Mouse (Mus musculus) heart, adult 2 months (tissue): ENCODE results near the gene Cbfb. TPM values are rescaled to one million over a fixed set of nuclear protein-coding genes. Genes with fewer than 3 reads are reported as not detected.
A peak's percentile ranks its signal among the peaks of the same experiment; 100 is the strongest.

ENCODE experiments used
- DNase-seq, 2 experiments: peaks; one replicate each; pipeline ENCODE4 v3.0.0; 2021
- H3K27ac ChIP-seq: fragments of 200-600 bp; 2 replicates; pipeline ENCODE4 v1.8.1; 2022
- H3K27me3 ChIP-seq: fragments of 200-500 bp; 2 replicates; pipeline ENCODE4 v1.6.1; 2012; ENCODE audit warnings: mild to moderate bottlenecking, low read length, inconsistent platforms, mixed read lengths; ENCODE audit not compliant: control insufficient read depth, insufficient read depth
- H3K36me3 ChIP-seq: fragments of 200-500 bp; 2 replicates; pipeline ENCODE4 v1.6.1; 2012; ENCODE audit warnings: low read length, inconsistent platforms; ENCODE audit not compliant: control insufficient read depth, insufficient read depth
- H3K4me1 ChIP-seq: fragments of 200-500 bp; 2 replicates; pipeline ENCODE4 v1.6.1; 2011; ENCODE audit warnings: low read length; ENCODE audit not compliant: control insufficient read depth, insufficient read depth
- H3K4me3 ChIP-seq: fragments of 200-600 bp; 2 replicates; pipeline ENCODE4 v1.8.1; 2022
- H3K79me2 ChIP-seq: fragments of 200-500 bp; replicated peaks from 2 replicates; pipeline ENCODE4 v1.6.1; 2012; ENCODE audit warnings: mild to moderate bottlenecking, inconsistent platforms, low read length, moderate library complexity, mixed read lengths; ENCODE audit not compliant: control insufficient read depth, insufficient read depth
- H3K9ac ChIP-seq: fragments of 200-500 bp; 2 replicates; pipeline ENCODE4 v1.6.1; 2012; ENCODE audit warnings: low read depth, mild to moderate bottlenecking, control low read depth, inconsistent platforms, low read length, mixed read lengths
- CTCF ChIP-seq: fragments of 200-600 bp; IDR thresholded peaks from 2 replicates; pipeline ENCODE4 v1.8.1; 2022; ENCODE audit warnings: antibody characterized with exemption, mild to moderate bottlenecking, moderate library complexity
- EP300 ChIP-seq: fragments of 200-500 bp; IDR thresholded peaks from 2 replicates; pipeline ENCODE4 v1.6.1; 2011; ENCODE audit warnings: low read depth, low read length, control low read depth; ENCODE audit not compliant: insufficient read depth
- POLR2A ChIP-seq: fragments of 200-500 bp; IDR thresholded peaks from 2 replicates; pipeline ENCODE4 v1.6.1; 2011; ENCODE audit warnings: mild to moderate bottlenecking, low read depth, low read length, control low read depth; ENCODE audit not compliant: insufficient read depth
- whole genome bisulfite sequencing: fragments of 180-500 bp; shearing (Covaris S2); methylation state at CpG from one replicate; pipeline ENCODE4 v1.1.7; 2018; 5-methylcytosine and 5-hydroxymethylcytosine counted together
- intact Hi-C: fragments of 180-260 bp; cut with DNase I; formaldehyde crosslinking; loops from one replicate; pipeline ENCODE4 v1.15.1; 2025
- polyA plus RNA-seq: library from polyadenylated mRNA; depleted of rRNA; stranded (reverse); fragments of >200 nt; gene quantifications from 2 replicates; pipeline ENCODE4 v1.2.3, GENCODE M21; 2012
- total RNA-seq, 2 experiments: library from RNA; stranded (reverse); gene quantifications; 2 replicates each; pipeline ENCODE4 v1.2.3; 2021

Gene Cbfb
- total and polyA plus RNA-seq, 3 experiments, result 6.4 to 23.8 (median 23.1) TPM

GRCm38 (mm10) chr8:105254152-105254965, 83.9 kb downstream of the Cbfb start:
- Histone ChIP-seq H3K27me3 (no peaks in the 10 kb centered on the region), H3K9ac (peak overlapping the region; percentile 37), H3K79me2 (no peaks in the 10 kb centered on the region), H3K4me1 (no peaks in the 10 kb centered on the region; the same call in 1 of the 2 replicates), H3K27ac (peak overlapping the region; percentile 78), H3K4me3 (peak overlapping the region; percentile 76), H3K36me3 (no peaks in the 10 kb centered on the region)
- intact Hi-C loops, result loop anchor here (2.0 kb wide), 2 partner anchors 30 to 36 kb away; partner anchors contain the start of gene D230025D16Rik
- TF ChIP-seq CTCF, result peak; percentile 94
- TF ChIP-seq POLR2A, result no peak; the same call in none of the 2 replicates
- TF ChIP-seq EP300, result peak; percentile 64; the same call in 1 of the 2 replicates
- DNase-seq, result peak; percentile 90 to 94
- WGBS, result under 1% methylated on average over 74 of the region's 74 CpGs

GRCm38 (mm10) chr8:105254966-105255350, 84.5 kb downstream of the Cbfb start, which contains the start of gene B3gnt9:
B3gnt9 (minus strand) TSS chr8:105255153.
- intact Hi-C loops, result loop anchor here (2.0 kb wide), 2 partner anchors 30 to 36 kb away; partner anchors contain the start of gene D230025D16Rik
- Histone ChIP-seq H3K4me1 (peaks cover 2% of the 10 kb centered on the region; the same call in 1 of the 2 replicates), H3K27ac (peak within 1 kb of the TSS; percentile 78), H3K9ac (peak within 1 kb of the TSS; percentile 37), H3K27me3 (no peaks in the 10 kb centered on the region), H3K36me3 (no peaks in the 10 kb centered on the region), H3K79me2 (no peaks in the 10 kb centered on the region), H3K4me3 (peak within 1 kb of the TSS; percentile 76)
- no peak for TF ChIP-seq EP300
- TF ChIP-seq POLR2A, result no peak; the same call in 1 of the 2 replicates
- no peak for TF ChIP-seq CTCF
- peak; percentile 84 to 85 for DNase-seq
- 6% methylated on average over 14 of the region's 14 CpGs for WGBS

GRCm38 (mm10) chr8:105257318-105258114, 87.0 kb downstream of the Cbfb start:
- Histone ChIP-seq H3K4me3 (no peak overlapping the region), H3K36me3 (no peaks in the 10 kb centered on the region), H3K4me1 (peaks cover 2% of the 10 kb centered on the region; the same call in 1 of the 2 replicates), H3K79me2 (no peaks in the 10 kb centered on the region), H3K9ac (no peak overlapping the region), H3K27ac (no peak overlapping the region), H3K27me3 (no peaks in the 10 kb centered on the region)
- no peak for TF ChIP-seq EP300
- no peak for TF ChIP-seq POLR2A
- TF ChIP-seq CTCF, result no peak
- WGBS, result 79% methylated on average over 7 of the region's 7 CpGs
- intact Hi-C loops, result no loop called here
- DNase-seq, result no peak

GRCm38 (mm10) chr8:105258911-105259720, 88.6 kb downstream of the Cbfb start:
- intact Hi-C loops, result no loop called here
- 41% methylated on average over 55 of the region's 55 CpGs for WGBS
- Histone ChIP-seq H3K27me3 (no peaks in the 10 kb centered on the region), H3K79me2 (no peaks in the 10 kb centered on the region), H3K4me3 (peak overlapping the region; percentile 47), H3K9ac (no peak overlapping the region), H3K4me1 (peaks cover 2% of the 10 kb centered on the region; the same call in 1 of the 2 replicates), H3K36me3 (no peaks in the 10 kb centered on the region), H3K27ac (no peak overlapping the region)
- no peak for DNase-seq
- TF ChIP-seq EP300, result no peak
- no peak for TF ChIP-seq POLR2A
- TF ChIP-seq CTCF, result no peak

- H3K4me3 ChIP-seq, result peak overlapping the region; percentile 47
- no peaks in the 10 kb centered on the region for H3K27me3 ChIP-seq
- DNase-seq, result peak; percentile 76 to 86
- no peak overlapping the region for H3K27ac ChIP-seq
- H3K4me1 ChIP-seq, result peaks cover 2% of the 10 kb centered on the region; the same call in 1 of the 2 replicates
- no peaks in the 10 kb centered on the region for H3K79me2 ChIP-seq
- TF ChIP-seq CTCF (no peak; the same call in 1 of the 2 replicates), EP300 (0 out of 2 replicates have a peak, but pooled peaks have one; percentile 44)
- WGBS, result 8% methylated on average over 30 of the region's 30 CpGs
- H3K36me3 ChIP-seq, result no peaks in the 10 kb centered on the region
- intact Hi-C loops, result loop anchor here (10.0 kb wide), 1 partner anchor 605 kb away; no protein-coding TSS in a partner anchor
- no peak overlapping the region for H3K9ac ChIP-seq
Measured at GRCm38 (mm10) chr8:105259721-105260320, 89.3 kb downstream of the Cbfb start.
